Mouse (Mus musculus) midbrain, embryonic 14.5 days (tissue): ENCODE measurements around the gene Olfr676. TPM values are rescaled to one million over a fixed set of nuclear protein-coding genes. Genes with fewer than 3 reads are reported as not detected.
"Not testable (repeated sequence)": the region's sequence is repeated elsewhere in the genome, so short reads cannot be mapped to it uniquely, and the experiment has no call there.

ENCODE experiments used
- ATAC-seq: fragments of 200-750 bp; cut with Nextera tagmentation; 2 replicates; pipeline ENCODE4 v1.8.0; 2017; ENCODE audit warnings: moderate number of reproducible peaks, moderate library complexity; ENCODE audit not compliant: low FRiP score, low TSS enrichment
- DNase-seq: peaks from one replicate; pipeline ENCODE4 v3.0.0-alpha.2; 2015
- H3K27ac ChIP-seq: fragments of 300-500 bp; sonication (generic); replicated peaks from 2 replicates; pipeline ENCODE4 v1.5.1; 2014; ENCODE audit warnings: mild to moderate bottlenecking, low read depth, low read length, moderate library complexity
- H3K27me3 ChIP-seq: fragments of 300-500 bp; sonication (generic); 2 replicates; pipeline ENCODE4 v1.6.1; 2014; ENCODE audit warnings: low read length, control low read depth, mixed read lengths; ENCODE audit not compliant: control insufficient read depth, insufficient read depth
- H3K36me3 ChIP-seq: fragments of 300-500 bp; sonication (generic); 2 replicates; pipeline ENCODE4 v1.6.1; 2014; ENCODE audit warnings: low read length, control low read depth; ENCODE audit not compliant: control insufficient read depth, insufficient read depth
- H3K4me1 ChIP-seq: fragments of 300-500 bp; sonication (generic); 2 replicates; pipeline ENCODE4 v1.6.1; 2014; ENCODE audit warnings: mild to moderate bottlenecking, antibody characterized with exemption, low read length, control low read depth; ENCODE audit not compliant: control insufficient read depth, insufficient read depth
- H3K4me2 ChIP-seq: fragments of 300-500 bp; sonication (generic); 2 replicates; pipeline ENCODE4 v1.6.1; 2014; ENCODE audit warnings: mild to moderate bottlenecking, low read length, moderate library complexity
- H3K4me3 ChIP-seq: fragments of 300-500 bp; sonication (generic); replicated peaks from 2 replicates; pipeline ENCODE4 v1.5.1; 2014; ENCODE audit warnings: low read depth, low read length
- H3K9ac ChIP-seq: fragments of 300-500 bp; sonication (generic); replicated peaks from 2 replicates; pipeline ENCODE4 v1.6.1; 2014; ENCODE audit warnings: mild to moderate bottlenecking, low read length, moderate library complexity
- H3K9me3 ChIP-seq: fragments of 300-500 bp; sonication (generic); 2 replicates; pipeline ENCODE4 v1.6.1; 2016; ENCODE audit warnings: low read length, control low read depth, mixed read lengths; ENCODE audit not compliant: control insufficient read depth
- WGBS: fragments of 180-500 bp; shearing (Covaris S2); extraction: QIAGEN DNeasy Blood & Tissue Kit; methylation state at CpG from one replicate; pipeline ENCODE4 v1.1.7; 2014; 5-methylcytosine and 5-hydroxymethylcytosine counted together
- polyA plus RNA-seq: library from polyadenylated mRNA; unstranded; fragments of >200 nt; fragmentation: Nextera tagmentation; extraction: Ambion mirVana; gene quantifications from 2 replicates; pipeline ENCODE4 v1.2.1, GENCODE M21; 2014

The Olfr676 gene
- not detected in 2 replicates for polyA plus RNA-seq

GRCm38 (mm10) chr7:105032398-105032797 is at the start of gene Olfr676:
Gene Olfr676, plus strand, starts transcription at chr7:105032698.
- Histone ChIP-seq H3K4me2 (no peak within 1 kb of the TSS), H3K27ac (no peak within 1 kb of the TSS), H3K9ac (no peak within 1 kb of the TSS), H3K27me3 (no peaks in the 10 kb centered on the region), H3K4me1 (no peaks in the 10 kb centered on the region), H3K4me3 (no peak within 1 kb of the TSS), H3K36me3 (no peaks in the 10 kb centered on the region), H3K9me3 (no peaks in the 10 kb centered on the region)
- DNase-seq, result no peak
- no peak for ATAC-seq

GRCm38 (mm10) chr7:105001929-105002328 is 30.6 kb upstream of the Olfr676 start, which contains the start of gene Olfr672:
Gene Olfr672, minus strand, starts transcription at chr7:105002029.
- ATAC-seq (no peak), DNase-seq (no peak)
- Histone ChIP-seq H3K4me1 (no peaks in the 10 kb centered on the region), H3K9me3 (no peaks in the 10 kb centered on the region), H3K36me3 (no peaks in the 10 kb centered on the region), H3K4me3 (no peak within 1 kb of the TSS), H3K4me2 (no peak within 1 kb of the TSS), H3K27me3 (no peaks in the 10 kb centered on the region), H3K9ac (no peak within 1 kb of the TSS), H3K27ac (no peak within 1 kb of the TSS)

GRCm38 (mm10) chr7:105022530-105022929 is 10.0 kb upstream of the Olfr676 start:
- no peak overlapping the region for H3K4me3 ChIP-seq
- no peak overlapping the region for H3K4me2 ChIP-seq
- WGBS, result 81% methylated on average over 1 of the region's 1 CpGs
- H3K4me1 ChIP-seq, result no peaks in the 10 kb centered on the region
- ATAC-seq, result no peak
- H3K27me3 ChIP-seq, result no peaks in the 10 kb centered on the region
- no peaks in the 10 kb centered on the region for H3K36me3 ChIP-seq
- H3K9me3 ChIP-seq, result no peaks in the 10 kb centered on the region
- no peak overlapping the region for H3K27ac ChIP-seq
- peak; percentile 8 for DNase-seq
- no peak overlapping the region for H3K9ac ChIP-seq

- Histone ChIP-seq H3K27me3 (no peaks in the 10 kb centered on the region), H3K4me2 (no peak within 1 kb of the TSS), H3K27ac (no peak within 1 kb of the TSS), H3K4me1 (no peaks in the 10 kb centered on the region), H3K36me3 (no peaks in the 10 kb centered on the region), H3K9ac (no peak within 1 kb of the TSS), H3K9me3 (no peaks in the 10 kb centered on the region), H3K4me3 (no peak within 1 kb of the TSS)
- ATAC-seq (no peak), DNase-seq (no peak)
- 70% methylated on average over 1 of the region's 1 CpGs for WGBS
These were observed 4.1 kb upstream of the Olfr676 start, which contains the start of gene Olfr675 for GRCm38 (mm10) chr7:105028360-105028759. Gene Olfr675, minus strand, starts transcription at chr7:105028460.

GRCm38 (mm10) chr7:105033836-105034235 is 1.3 kb downstream of the Olfr676 start:
- peak; percentile 37 for DNase-seq
- H3K4me2 ChIP-seq, H3K4me3 ChIP-seq, ATAC-seq, H3K4me1 ChIP-seq, H3K36me3 ChIP-seq, H3K27ac ChIP-seq, H3K9ac ChIP-seq, H3K27me3 ChIP-seq, H3K9me3 ChIP-seq: not testable (repeated sequence)
- WGBS, result 55% methylated on average over 5 of the region's 5 CpGs

GRCm38 (mm10) chr7:105058951-105059350 is 26.5 kb downstream of the Olfr676 start:
- no peak overlapping the region for H3K4me2 ChIP-seq
- no peaks in the 10 kb centered on the region for H3K9me3 ChIP-seq
- peak; percentile 13 for DNase-seq
- H3K9ac ChIP-seq, result no peak overlapping the region
- H3K27ac ChIP-seq, result no peak overlapping the region
- no peaks in the 10 kb centered on the region for H3K4me1 ChIP-seq
- ATAC-seq, result no peak
- H3K36me3 ChIP-seq, result no peaks in the 10 kb centered on the region
- no peak overlapping the region for H3K4me3 ChIP-seq
- H3K27me3 ChIP-seq, result no peaks in the 10 kb centered on the region

GRCm38 (mm10) chr7:105064175-105064574 is 31.7 kb downstream of the Olfr676 start, which contains the start of gene Olfr678:
Gene Olfr678, plus strand, starts transcription at chr7:105064475.
- H3K27me3 ChIP-seq, result no peaks in the 10 kb centered on the region
- 100% methylated on average over 1 of the region's 1 CpGs for WGBS
- no peak within 1 kb of the TSS for H3K4me2 ChIP-seq
- DNase-seq (no peak), ATAC-seq (no peak)
- H3K4me3 ChIP-seq, result no peak within 1 kb of the TSS
- no peak within 1 kb of the TSS for H3K9ac ChIP-seq
- no peaks in the 10 kb centered on the region for H3K9me3 ChIP-seq
- H3K36me3 ChIP-seq, result no peaks in the 10 kb centered on the region
- no peak within 1 kb of the TSS for H3K27ac ChIP-seq
- no peaks in the 10 kb centered on the region for H3K4me1 ChIP-seq

GRCm38 (mm10) chr7:105080905-105081304 is 48.4 kb downstream of the Olfr676 start, which contains the start of gene Olfr679:
Gene Olfr679, plus strand, starts transcription at chr7:105081205.
- Histone ChIP-seq H3K9ac (no peak within 1 kb of the TSS), H3K4me1 (no peaks in the 10 kb centered on the region), H3K27ac (no peak within 1 kb of the TSS), H3K4me3 (no peak within 1 kb of the TSS), H3K27me3 (no peaks in the 10 kb centered on the region), H3K9me3 (no peaks in the 10 kb centered on the region), H3K36me3 (no peaks in the 10 kb centered on the region), H3K4me2 (no peak within 1 kb of the TSS)
- 77% methylated on average over 1 of the region's 1 CpGs for WGBS
- ATAC-seq (no peak), DNase-seq (no peak)
